Mouse (Mus musculus) ES-Bruce4 (cell line): Measurements from ENCODE around the gene Notch2. TPM values are rescaled to one million over a fixed set of nuclear protein-coding genes. Genes with fewer than 3 reads are reported as not detected.

Experiments
- H3K27ac ChIP-seq: 2 replicates; pipeline ENCODE4 v1.5.1; 2012; ENCODE audit warnings: low read length, inconsistent platforms; ENCODE audit not compliant: insufficient read depth
- H3K27me3 ChIP-seq: 2 replicates; pipeline ENCODE4 v1.6.1; 2012; ENCODE audit warnings: mild to moderate bottlenecking, low read length, inconsistent platforms; ENCODE audit not compliant: control insufficient read depth, poor library complexity, insufficient read depth, severe bottlenecking
- H3K36me3 ChIP-seq: 2 replicates; pipeline ENCODE4 v1.6.1; 2012; ENCODE audit warnings: inconsistent platforms, mild to moderate bottlenecking, low read length, moderate library complexity; ENCODE audit not compliant: control insufficient read depth, poor library complexity, insufficient read depth, severe bottlenecking
- H3K4me1 ChIP-seq: one replicate; pipeline ENCODE4 v1.8.1; 2011; ENCODE audit warnings: low read length; ENCODE audit not compliant: control insufficient read depth, insufficient read depth
- H3K4me3 ChIP-seq: 2 replicates; pipeline ENCODE4 v1.5.1; 2011; ENCODE audit warnings: low read depth, mild to moderate bottlenecking, low read length
- H3K9ac ChIP-seq: 2 replicates; pipeline ENCODE4 v1.6.1; 2012; ENCODE audit warnings: low read depth, mild to moderate bottlenecking, inconsistent platforms; ENCODE audit not compliant: poor library complexity, severe bottlenecking
- H3K9me3 ChIP-seq: replicated peaks from 2 replicates; pipeline ENCODE4 v1.6.1; 2012; ENCODE audit warnings: mild to moderate bottlenecking, low read length, inconsistent platforms; ENCODE audit not compliant: control insufficient read depth, poor library complexity, insufficient read depth, severe bottlenecking
- CTCF ChIP-seq: IDR thresholded peaks from one replicate; pipeline ENCODE4 v1.8.1; 2011; ENCODE audit warnings: low read depth, low read length
- EP300 ChIP-seq: IDR thresholded peaks from 2 replicates; pipeline ENCODE4 v1.6.1; 2011; ENCODE audit warnings: low read depth, low read length; ENCODE audit not compliant: insufficient read depth
- POLR2A ChIP-seq: IDR thresholded peaks from one replicate; pipeline ENCODE4 v1.8.1; 2011; ENCODE audit warnings: low read length; ENCODE audit not compliant: insufficient read depth
- polyA plus RNA-seq: library from polyadenylated mRNA; stranded (reverse); fragments of >200 nt; gene quantifications from 2 replicates; pipeline ENCODE4 v1.2.4, GENCODE M21; 2011; ENCODE audit warnings: low read depth; ENCODE audit not compliant: missing spikeins, insufficient read depth, insufficient read length

The Notch2 gene
- polyA plus RNA-seq, 1 experiment, result 23.2 TPM

DNA sequence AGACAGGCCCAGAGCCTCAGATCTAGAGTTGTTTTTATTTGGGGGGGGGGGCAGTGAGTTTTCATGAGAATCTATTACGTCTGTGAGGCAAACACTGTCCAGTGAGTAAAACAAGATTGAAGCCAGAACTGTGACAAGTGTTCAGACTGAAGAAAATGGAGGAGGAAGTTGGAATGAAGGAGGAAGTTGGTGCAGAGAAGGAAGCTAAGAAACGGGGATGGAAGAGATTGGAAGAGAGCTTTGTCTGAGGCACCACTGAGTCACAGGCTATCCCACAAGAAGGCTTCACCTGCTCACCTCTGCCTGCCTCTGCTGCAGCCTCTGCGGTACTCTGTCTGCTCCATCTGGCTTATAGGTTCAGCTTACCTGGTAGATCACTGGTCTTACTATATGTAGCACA lies 74.2 kb downstream of the Notch2 start:
- no peaks in the 10 kb centered on the region for H3K27me3 ChIP-seq
- no peak overlapping the region for H3K4me3 ChIP-seq
- H3K4me1 ChIP-seq, result no peaks in the 10 kb centered on the region
- H3K9ac ChIP-seq, result no peak overlapping the region
- H3K27ac ChIP-seq, result no peak overlapping the region
- no peak for TF ChIP-seq CTCF
- TF ChIP-seq EP300, result no peak
- no peak for TF ChIP-seq POLR2A
- H3K9me3 ChIP-seq, result no peaks in the 10 kb centered on the region
- H3K36me3 ChIP-seq, result no peaks in the 10 kb centered on the region

DNA sequence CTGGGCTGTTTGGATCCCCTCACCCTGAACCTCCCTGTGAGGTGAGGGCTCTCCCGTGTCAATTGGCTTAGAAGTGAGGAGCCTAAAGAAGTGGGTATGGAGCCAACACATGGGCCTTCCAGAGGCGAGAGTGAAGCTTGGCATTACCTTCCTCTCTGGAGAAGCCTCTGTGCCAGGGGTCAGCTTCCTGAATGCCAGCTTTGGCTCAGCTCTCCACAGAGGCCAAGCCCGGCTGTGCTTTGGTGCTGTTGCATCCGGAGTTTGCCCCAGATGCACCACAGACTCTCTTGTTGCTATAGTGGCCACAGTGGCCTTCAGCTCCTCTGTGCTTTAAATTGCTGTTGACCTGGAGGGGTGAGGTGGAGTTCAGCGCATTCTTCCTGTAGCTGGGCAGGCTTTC lies 76.4 kb downstream of the Notch2 start:
- Histone ChIP-seq H3K4me3 (no peak overlapping the region), H3K36me3 (no peaks in the 10 kb centered on the region), H3K27me3 (no peaks in the 10 kb centered on the region), H3K27ac (no peak overlapping the region), H3K9me3 (no peaks in the 10 kb centered on the region), H3K9ac (no peak overlapping the region), H3K4me1 (no peaks in the 10 kb centered on the region)
- TF ChIP-seq POLR2A (no peak), CTCF (no peak)

DNA sequence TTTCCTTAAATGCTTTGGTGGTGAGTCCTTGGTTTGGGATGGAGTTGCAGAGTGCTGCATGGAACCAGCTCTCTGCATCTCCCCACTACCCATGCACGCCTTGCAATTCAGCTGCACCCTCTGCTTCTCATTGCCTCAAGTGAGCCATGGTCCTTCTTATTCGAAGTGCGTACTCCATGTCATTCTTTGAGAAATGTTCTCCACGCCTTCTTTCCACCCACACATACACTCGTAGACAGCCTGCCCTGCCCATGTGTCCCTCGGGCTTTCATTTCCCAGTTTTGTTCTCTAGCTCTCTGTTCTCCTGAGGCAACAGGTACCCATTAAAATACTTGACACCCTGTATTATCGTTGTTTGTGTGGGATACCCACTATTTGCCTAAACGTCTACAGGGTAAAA lies 76.8 kb downstream of the Notch2 start:
- Histone ChIP-seq H3K4me3 (no peak overlapping the region), H3K27ac (no peak overlapping the region), H3K36me3 (no peaks in the 10 kb centered on the region), H3K9ac (no peak overlapping the region), H3K27me3 (no peaks in the 10 kb centered on the region), H3K9me3 (no peaks in the 10 kb centered on the region), H3K4me1 (no peaks in the 10 kb centered on the region)
- TF ChIP-seq EP300 (no peak), CTCF (no peak), POLR2A (no peak)

DNA sequence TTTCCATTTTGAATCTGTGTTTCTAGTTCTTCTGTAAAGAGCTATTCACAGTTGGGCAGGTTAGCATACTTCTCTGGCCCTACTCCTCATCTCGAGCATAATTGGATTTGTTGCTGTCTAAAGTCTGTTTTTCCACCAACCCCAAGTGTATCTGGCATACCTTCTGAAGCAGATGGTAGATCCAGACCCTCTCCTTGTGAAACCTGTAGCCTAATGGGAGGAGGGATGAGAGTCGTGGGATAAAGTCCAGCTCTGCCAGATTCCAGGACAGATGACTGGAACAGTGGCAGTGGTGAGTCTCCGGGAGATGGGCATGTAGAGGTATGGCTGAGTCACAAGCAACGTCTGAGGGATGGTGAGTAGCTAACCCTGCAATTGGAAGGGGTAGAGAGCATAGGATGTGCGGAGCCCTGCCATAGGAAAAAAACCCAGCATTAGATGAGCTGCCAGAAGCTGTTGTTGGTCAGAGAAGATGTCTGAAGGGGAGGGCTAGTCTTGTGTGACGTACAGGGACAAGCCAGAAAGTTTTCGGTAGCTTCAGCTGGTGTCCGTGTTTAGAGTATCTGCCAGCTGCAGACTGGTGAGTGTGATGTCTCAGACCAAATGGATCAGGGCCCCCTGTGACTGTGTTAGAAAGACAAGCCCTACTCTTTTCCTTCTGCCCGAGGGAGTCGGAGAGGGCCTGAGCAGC lies 79.5 kb downstream of the Notch2 start:
- Histone ChIP-seq H3K27me3 (no peaks in the 10 kb centered on the region), H3K9me3 (no peaks in the 10 kb centered on the region), H3K36me3 (no peaks in the 10 kb centered on the region), H3K4me1 (no peaks in the 10 kb centered on the region), H3K27ac (no peak overlapping the region), H3K9ac (no peak overlapping the region), H3K4me3 (no peak overlapping the region)
- TF ChIP-seq POLR2A (no peak), CTCF (no peak), EP300 (no peak)

DNA sequence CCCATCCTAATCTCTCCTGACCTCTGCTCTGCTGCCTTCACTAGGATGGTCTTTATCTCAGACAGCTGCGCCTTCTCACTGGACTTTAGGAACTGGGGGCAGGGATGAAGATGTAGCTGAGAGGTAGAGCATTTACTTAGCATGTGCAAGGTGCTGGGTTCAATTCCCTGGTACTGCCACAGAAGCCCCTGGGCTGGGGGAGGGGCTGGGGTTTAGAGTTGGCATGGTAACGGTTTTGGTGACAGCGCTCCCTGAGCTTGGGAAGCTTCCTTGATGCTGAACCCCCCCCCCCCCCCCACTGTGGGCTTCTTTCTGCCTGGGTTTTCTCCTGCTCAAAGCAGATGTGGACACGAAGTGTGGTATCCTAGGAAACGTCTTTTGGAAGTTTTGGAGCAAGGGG lies 80.6 kb downstream of the Notch2 start:
- TF ChIP-seq CTCF (no peak), POLR2A (no peak), EP300 (no peak)
- Histone ChIP-seq H3K27ac (no peak overlapping the region), H3K4me1 (no peaks in the 10 kb centered on the region), H3K4me3 (no peak overlapping the region), H3K27me3 (no peaks in the 10 kb centered on the region), H3K9me3 (no peaks in the 10 kb centered on the region), H3K9ac (no peak overlapping the region), H3K36me3 (no peaks in the 10 kb centered on the region)

DNA sequence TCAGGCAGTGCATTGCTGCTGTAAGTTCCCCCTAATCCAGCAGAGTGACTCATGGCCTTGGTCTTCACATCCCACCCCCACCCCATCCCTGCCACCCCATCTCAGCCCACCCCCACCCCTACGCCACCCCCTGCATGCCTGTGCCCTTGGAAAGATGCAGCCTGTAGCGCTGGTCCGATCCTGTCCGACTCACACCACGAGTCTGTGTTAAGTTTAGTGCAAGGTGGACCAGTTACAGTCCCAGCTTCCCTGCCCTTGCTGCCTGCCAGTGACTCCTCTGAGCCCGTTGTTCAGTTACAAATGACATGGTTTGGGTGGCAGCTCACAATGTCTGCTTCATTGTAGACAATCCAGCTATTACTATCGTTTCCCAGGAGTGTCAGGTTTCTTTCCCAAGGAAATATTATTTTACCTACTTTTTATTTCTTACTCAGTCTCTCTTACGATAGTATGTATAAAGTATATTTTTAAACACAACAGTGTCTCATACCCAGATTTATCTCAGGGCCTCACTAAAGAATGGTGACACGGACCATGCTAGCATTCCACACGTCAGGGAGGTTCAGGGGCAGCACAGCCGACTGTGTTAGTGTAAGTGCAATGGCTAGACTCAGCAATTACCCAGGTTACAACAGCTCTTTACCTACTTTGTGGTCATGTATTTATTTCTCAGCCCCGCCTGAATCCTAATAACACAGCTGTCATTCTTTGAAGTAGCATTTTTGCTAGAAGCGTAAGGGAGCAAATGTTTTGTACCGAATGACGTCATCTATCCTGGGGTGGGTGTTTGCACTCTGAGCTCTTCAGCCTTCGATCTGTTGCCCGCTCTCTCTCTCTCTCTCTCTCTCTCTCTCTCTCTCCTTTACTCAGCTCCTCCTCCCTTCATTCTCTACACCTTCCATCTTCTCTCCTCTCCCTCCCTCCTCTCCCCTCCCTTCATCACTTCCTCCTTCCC lies 81.6 kb downstream of the Notch2 start:
- Histone ChIP-seq H3K4me3 (no peak overlapping the region), H3K27ac (no peak overlapping the region), H3K4me1 (no peaks in the 10 kb centered on the region), H3K36me3 (no peaks in the 10 kb centered on the region), H3K9me3 (no peaks in the 10 kb centered on the region), H3K27me3 (no peaks in the 10 kb centered on the region), H3K9ac (no peak overlapping the region)
- TF ChIP-seq CTCF (no peak), POLR2A (no peak), EP300 (no peak)
